Comparison of ENCODE assay signal across 7 mouse cellular contexts in genomic region chr3:30506329-30507027, GRCm38 (mm10). TPM values are rescaled to one million over a fixed set of nuclear protein-coding genes. Genes with fewer than 3 reads are reported as not detected.
DNase-seq lines count a peak whose midpoint lies in the region; ATAC-seq lines count a peak whose summit lies in the region.

No protein-coding gene starts in this region.

- H3K4me3 ChIP-seq in megakaryocyte, embryonic 14.5 days (replicated peaks), result peak overlapping the region; percentile 92
- H3K4me3 ChIP-seq in liver, embryonic 12.5 days, result peak overlapping the region; percentile 54

- WGBS in liver, embryonic 12.5 days (ENCODE audit: insufficient replicate concordance), result 7% methylated on average over 17 of the region's 17 CpGs

- no peak overlapping the region for H3K9ac ChIP-seq in liver, embryonic 12.5 days

- no peak overlapping the region for H3K27ac ChIP-seq in liver, embryonic 12.5 days

- H3K9me3 ChIP-seq in megakaryocyte, embryonic 14.5 days, result no peaks in the 10 kb centered on the region
- H3K9me3 ChIP-seq in liver, embryonic 12.5 days (replicated peaks), result no peaks in the 10 kb centered on the region

- H3K36me3 ChIP-seq in megakaryocyte, embryonic 14.5 days (replicated peaks; ENCODE audit: low read length), result no peaks in the 10 kb centered on the region
- H3K36me3 ChIP-seq in liver, embryonic 12.5 days, result no peaks in the 10 kb centered on the region

- ATAC-seq in megakaryocyte, adult 5-6 weeks (ENCODE audit: poor library complexity, severe bottlenecking), result no peak
- 0 out of 2 replicates have a peak, but pooled peaks have one; percentile 0 for ATAC-seq in granulocyte monocyte progenitor cell, adult 5-6 weeks (replicated peaks; ENCODE audit: poor library complexity, severe bottlenecking)
- ATAC-seq in liver, embryonic 12.5 days, result no peak

- DNase-seq in yolk sac, embryonic 10.5 days (ENCODE audit: low spot score), result peak; percentile 10
- no peak for DNase-seq in frontal cortex, postnatal 25 days (ENCODE audit: low spot score in 2 of 2)
- no peak for DNase-seq in T-cell, adult 2 months (ENCODE audit: low spot score)

- H3K4me1 ChIP-seq in megakaryocyte, embryonic 14.5 days, result peaks cover 36% of the 10 kb centered on the region
- peaks cover 11% of the 10 kb centered on the region; the same call in 1 of the 2 replicates for H3K4me1 ChIP-seq in liver, embryonic 12.5 days

- H3K27me3 ChIP-seq in megakaryocyte, embryonic 14.5 days (replicated peaks), result peaks cover 75% of the 10 kb centered on the region
- H3K27me3 ChIP-seq in liver, embryonic 12.5 days (replicated peaks), result peaks cover 78% of the 10 kb centered on the region

- peak overlapping the region; percentile 77 for H3K4me2 ChIP-seq in liver, embryonic 12.5 days

RNA-seq across cellular contexts. Expression of gene Mecom, which starts 41.3 kb away (rescaled TPM):
- not detected in 2 replicates for polyA plus RNA-seq in megakaryocyte, embryonic 14.5 days (2012; ENCODE audit: insufficient read depth, low replicate concordance)
- total RNA-seq in megakaryocyte, adult 5-6 weeks (2015), result 0.07 TPM in 1 of 2 replicates, not detected in the other
- total RNA-seq in megakaryocyte, adult 5-6 weeks (2017), result not detected in 2 replicates
- 1.9 TPM in 1 of 2 replicates, not detected in the other for total RNA-seq in granulocyte monocyte progenitor cell, adult 5-6 weeks (2014; fragmentation: Nextera tagmentation)
- total RNA-seq in granulocyte monocyte progenitor cell, adult 5-6 weeks (2017), result 0.72 and 0.90 TPM in 2 replicates
- polyA plus RNA-seq in liver, embryonic 12.5 days (2016; fragmentation: Nextera tagmentation; extraction: Ambion mirVana), result 1.8 and 2.3 TPM in 2 replicates
